Mouse (Mus musculus) E14TG2a.4 (cell line): ENCODE data around the gene Rhov.

Experiments used
- CTCF ChIP-seq: conservative IDR thresholded peaks from 2 replicates; pipeline ENCODE4 v1.5.1; 2014; ENCODE audit warnings: low read length
- NANOG ChIP-seq: IDR thresholded peaks from 2 replicates; pipeline ENCODE4 v1.6.1; 2014; ENCODE audit warnings: borderline replicate concordance, low read length, mixed read lengths
- POU5F1 ChIP-seq: IDR thresholded peaks from 2 replicates; pipeline ENCODE4 v1.6.1; 2014; ENCODE audit warnings: low read length, borderline replicate concordance

DNA sequence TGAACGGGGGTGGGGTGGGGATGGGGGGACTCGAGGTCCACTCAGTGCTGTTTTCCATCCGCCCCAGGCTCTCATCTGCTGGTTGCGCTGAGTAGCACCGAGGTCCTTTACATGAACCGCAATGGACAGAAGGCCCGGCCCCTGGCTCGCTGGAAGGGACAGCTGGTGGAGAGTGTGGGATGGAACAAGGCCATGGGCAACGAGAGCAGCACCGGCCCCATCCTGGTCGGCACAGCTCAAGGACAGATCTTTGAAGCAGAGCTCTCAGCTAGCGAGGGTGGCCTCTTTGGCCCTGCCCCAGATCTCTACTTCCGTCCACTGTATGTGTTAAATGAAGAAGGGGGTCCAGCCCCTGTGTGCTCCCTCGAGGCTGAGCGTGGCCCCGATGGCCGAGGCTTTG lies 21.8 kb upstream of the Rhov start:
- TF ChIP-seq CTCF (no peak), POU5F1 (no peak), NANOG (no peak)
